Mouse (Mus musculus) ovary, postnatal 36 days (tissue): ENCODE data around the gene Snf8.

Source experiments
- DNase-seq: peaks from one replicate; pipeline ENCODE4 v3.0.0; 2022; ENCODE audit warnings: low spot score, mixed read lengths

Snf8 gene

GRCm38 (mm10) chr11:96028130-96028529 lies 6.6 kb upstream of the Snf8 start:
- DNase-seq: no peak

GRCm38 (mm10) chr11:96030571-96030970 lies 4.1 kb upstream of the Snf8 start:
- DNase-seq: no peak

GRCm38 (mm10) chr11:96031701-96032100 lies 3.0 kb upstream of the Snf8 start:
- no peak for DNase-seq

- DNase-seq: no peak
Measured at GRCm38 (mm10) chr11:96033264-96033663, 1.4 kb upstream of the Snf8 start.

GRCm38 (mm10) chr11:96034116-96034515 lies 569 bp upstream of the Snf8 start:
- no peak for DNase-seq

- DNase-seq: no peak
Measured at GRCm38 (mm10) chr11:96035133-96035532, 448 bp downstream of the Snf8 start.

- DNase-seq: no peak
Measured at GRCm38 (mm10) chr11:96037499-96037898, 2.8 kb downstream of the Snf8 start.

GRCm38 (mm10) chr11:96038560-96038959 lies 3.9 kb downstream of the Snf8 start:
- DNase-seq: no peak

GRCm38 (mm10) chr11:96044803-96045567 lies 10.3 kb downstream of the Snf8 start:
- DNase-seq: no peak

GRCm38 (mm10) chr11:96046028-96046427 lies 11.3 kb downstream of the Snf8 start:
- no peak for DNase-seq

- no peak for DNase-seq
Measured at GRCm38 (mm10) chr11:96046793-96047192, 12.1 kb downstream of the Snf8 start.

GRCm38 (mm10) chr11:96047469-96048373 lies 13.0 kb downstream of the Snf8 start:
- no peak for DNase-seq

GRCm38 (mm10) chr11:96049939-96050338 lies 15.3 kb downstream of the Snf8 start:
- DNase-seq: no peak

- no peak for DNase-seq
Measured at GRCm38 (mm10) chr11:96050854-96051253, 16.2 kb downstream of the Snf8 start.

GRCm38 (mm10) chr11:96058309-96058708 lies 23.6 kb downstream of the Snf8 start:
- DNase-seq: no peak

GRCm38 (mm10) chr11:96064521-96065214 lies 30.0 kb downstream of the Snf8 start:
- no peak for DNase-seq

- peak; percentile 99 for DNase-seq
Measured at GRCm38 (mm10) chr11:96065215-96065911, 30.7 kb downstream of the Snf8 start, which contains the start of gene Ube2z. Gene Ube2z, minus strand, starts transcription at chr11:96065388.

- DNase-seq: no peak
Measured at GRCm38 (mm10) chr11:96068231-96068630, 33.5 kb downstream of the Snf8 start.

- no peak for DNase-seq
Measured at GRCm38 (mm10) chr11:96070353-96070752, 35.7 kb downstream of the Snf8 start.

- DNase-seq: no peak
Measured at GRCm38 (mm10) chr11:96071013-96071412, 36.3 kb downstream of the Snf8 start.

- no peak for DNase-seq
Measured at GRCm38 (mm10) chr11:96073295-96073993, 38.8 kb downstream of the Snf8 start.
